14 mouse cellular contexts compared by ENCODE assay signal in genomic region chr10:127285644-127286043, GRCm38 (mm10). TPM values are rescaled to one million over a fixed set of nuclear protein-coding genes. Genes with fewer than 3 reads are reported as not detected.
A peak's percentile ranks its signal among the peaks of the same experiment; 100 is the strongest.
DNase-seq lines count a peak whose midpoint lies in the region; ATAC-seq and TF ChIP-seq lines count a peak whose summit lies in the region.
"Had no signal": no experiment of that assay in that cellular context is flagged by ENCODE, and none has a peak within 500 bp of the region (broad histone marks: within the 10 kb centered on the region; RNA-seq: fewer than 3 reads in every experiment).

No protein-coding gene starts in this region.

- H3K9ac ChIP-seq in heart, embryonic 13.5 days, result peak overlapping the region; percentile 95
- 0 out of 2 replicates have a peak overlapping the region, but pooled peaks have one; percentile 9 for H3K9ac ChIP-seq in hindbrain, postnatal 0 days (replicated peaks; ENCODE audit: low read length)

- H3K4me2 ChIP-seq in heart, embryonic 13.5 days, result peak overlapping the region; percentile 76; the same call in 1 of the 2 replicates
- no peak overlapping the region for H3K4me2 ChIP-seq in hindbrain, postnatal 0 days (ENCODE audit: low read depth, low read length)

- intact Hi-C loops in heart, postnatal 25 days (cut with DNase I), result loop anchor here (2.0 kb wide), 1 partner anchor 17 kb away; no protein-coding TSS in a partner anchor

- H3K4me1 ChIP-seq in heart, embryonic 13.5 days, result peaks cover 46% of the 10 kb centered on the region
- H3K4me1 ChIP-seq in E14TG2a.4 (replicated peaks; ENCODE audit: low read depth, low read length), result peaks cover 88% of the 10 kb centered on the region
- H3K4me1 ChIP-seq in hindbrain, postnatal 0 days (ENCODE audit: insufficient read depth, low read length), result peaks cover 22% of the 10 kb centered on the region

- WGBS in heart, embryonic 13.5 days, result 86% methylated on average over 13 of the region's 13 CpGs
- WGBS in hindbrain, postnatal 0 days, result 65% methylated on average over 12 of the region's 13 CpGs

- no peaks in the 10 kb centered on the region for H3K9me3 ChIP-seq in heart, embryonic 13.5 days
- no peaks in the 10 kb centered on the region for H3K9me3 ChIP-seq in E14TG2a.4 (ENCODE audit: low read length)
- no peaks in the 10 kb centered on the region for H3K9me3 ChIP-seq in hindbrain, postnatal 0 days (ENCODE audit: low read length)

- H3K27ac ChIP-seq in heart, embryonic 13.5 days (replicated peaks), result no peak overlapping the region
- peak overlapping the region; percentile 41; the same call in 1 of the 2 replicates for H3K27ac ChIP-seq in hindbrain, postnatal 0 days

- H3K36me3 ChIP-seq in heart, embryonic 13.5 days, result peaks cover 68% of the 10 kb centered on the region
- peaks cover 71% of the 10 kb centered on the region for H3K36me3 ChIP-seq in E14TG2a.4 (ENCODE audit: insufficient read depth, low read length)
- peaks cover 40% of the 10 kb centered on the region for H3K36me3 ChIP-seq in hindbrain, postnatal 0 days (ENCODE audit: insufficient read depth, low read length)

- TF ChIP-seq CTCF in E14TG2a.4 (conservative IDR thresholded peaks at IDR 0.05; ENCODE audit: low read length), result no peak
- TF ChIP-seq CTCF in hindbrain, postnatal 0 days (IDR thresholded peaks at IDR 0.05; ENCODE audit: low read depth), result no peak

- peak overlapping the region; percentile 2; the same call in 1 of the 2 replicates for H3K4me3 ChIP-seq in heart, embryonic 13.5 days
- H3K4me3 ChIP-seq in E14TG2a.4 (replicated peaks; ENCODE audit: low read length), result peak overlapping the region; percentile 35
- H3K4me3 ChIP-seq in hindbrain, postnatal 0 days (ENCODE audit: low read length), result no peak overlapping the region

- ATAC-seq in heart, embryonic 13.5 days (ENCODE audit: extremely low read depth, insufficient number of reproducible peaks, low FRiP score, low TSS enrichment), result no peak
- no peak for ATAC-seq in hindbrain, postnatal 0 days
- ATAC-seq: inflammation-experienced regulatory T-cells, adult 6 months had no signal

- no peaks in the 10 kb centered on the region for H3K27me3 ChIP-seq in heart, embryonic 13.5 days (replicated peaks)
- no peaks in the 10 kb centered on the region for H3K27me3 ChIP-seq in E14TG2a.4 (ENCODE audit: insufficient read depth, low read length)
- no peaks in the 10 kb centered on the region for H3K27me3 ChIP-seq in hindbrain, postnatal 0 days (ENCODE audit: insufficient read depth, low read length)

- DNase-seq in adrenal gland, adult (ENCODE audit: inconsistent age in 2 of 2, low spot score in 1 of 2), result peak; percentile 31 to 41
- no peak for DNase-seq in adrenal gland, adult 8-10 months
- DNase-seq in heart, postnatal 25 days (ENCODE audit: low spot score), result no peak
- no peak for DNase-seq in hindbrain, postnatal 0 days (ENCODE audit: low spot score)
- no peak for DNase-seq in ovary, postnatal 14 days (ENCODE audit: low spot score)
- DNase-seq in thymus, adult 18-20 months, result no peak
- DNase-seq: adrenal gland, postnatal 10 days; gastrocnemius, postnatal 14 days; layer of hippocampus, adult 9-11 months; spleen, adult 18-20 months; thymus, postnatal 36 days had no signal

RNA-seq across cellular contexts. Expression of gene Mbd6, which starts 3.2 kb away (rescaled TPM):
- 10 to 100 TPM; 43.1 to 84.1 (median 62.3) TPM for total RNA-seq in adrenal gland, adult 8-10 months (2022)
- 12.6 and 12.7 TPM in 2 replicates for polyA plus RNA-seq in heart, embryonic 13.5 days (2015; fragmentation: Nextera tagmentation; extraction: Ambion mirVana)
- total RNA-seq in heart, postnatal 25 days (2021), result 10 to 100 TPM; 20.9 to 21.4 TPM
- total RNA-seq in hindbrain, postnatal 0 days (2014; rRNA removed), result 8.1 and 11.2 TPM in 2 replicates
- polyA plus RNA-seq in hindbrain, postnatal 0 days (2015; fragmentation: Nextera tagmentation; extraction: Ambion mirVana), result 8.3 and 11.5 TPM in 2 replicates

RNA-seq across cellular contexts. Expression of gene Dctn2, which starts 19.5 kb away (rescaled TPM):
- total RNA-seq in adrenal gland, adult 8-10 months (2022), result 100 to 1,000 TPM; 175 to 202 (median 198) TPM
- polyA plus RNA-seq in heart, embryonic 13.5 days (2015; fragmentation: Nextera tagmentation; extraction: Ambion mirVana), result 133 and 136 TPM in 2 replicates
- 100 to 1,000 TPM; 136 to 142 TPM for total RNA-seq in heart, postnatal 25 days (2021)
- total RNA-seq in hindbrain, postnatal 0 days (2014; rRNA removed), result 314 and 348 TPM in 2 replicates
- 319 and 323 TPM in 2 replicates for polyA plus RNA-seq in hindbrain, postnatal 0 days (2015; fragmentation: Nextera tagmentation; extraction: Ambion mirVana)

RNA-seq across cellular contexts. Expression of gene Kif5a, which starts 22.5 kb away (rescaled TPM):
- 10 to 100 TPM in 3 of 4 experiments, 1 to 10 TPM in 1; 6.8 to 18.6 (median 14.5) TPM for total RNA-seq in adrenal gland, adult 8-10 months (2022)
- polyA plus RNA-seq in heart, embryonic 13.5 days (2015; fragmentation: Nextera tagmentation; extraction: Ambion mirVana), result 0.32 and 0.63 TPM in 2 replicates
- under 1 TPM; 0.45 to 0.49 TPM for total RNA-seq in heart, postnatal 25 days (2021)
- total RNA-seq in hindbrain, postnatal 0 days (2014; rRNA removed), result 231 and 249 TPM in 2 replicates
- polyA plus RNA-seq in hindbrain, postnatal 0 days (2015; fragmentation: Nextera tagmentation; extraction: Ambion mirVana), result 98.4 and 103 TPM in 2 replicates

RNA-seq across cellular contexts. Expression of gene Mars, which starts 25.9 kb away (rescaled TPM):
- total RNA-seq in adrenal gland, adult 8-10 months (2022), result 100 to 1,000 TPM in 1 of 4 experiments, 10 to 100 TPM in 3; 79.7 to 107 (median 92.0) TPM
- 84.0 and 86.4 TPM in 2 replicates for polyA plus RNA-seq in heart, embryonic 13.5 days (2015; fragmentation: Nextera tagmentation; extraction: Ambion mirVana)
- total RNA-seq in heart, postnatal 25 days (2021), result 10 to 100 TPM; 37.9 to 38.9 TPM
- 74.4 and 90.4 TPM in 2 replicates for total RNA-seq in hindbrain, postnatal 0 days (2014; rRNA removed)
- 104 TPM in 2 replicates for polyA plus RNA-seq in hindbrain, postnatal 0 days (2015; fragmentation: Nextera tagmentation; extraction: Ambion mirVana)

RNA-seq across cellular contexts. Expression of gene Arhgap9, which starts 36.1 kb away (rescaled TPM):
- 1 to 10 TPM; 2.2 to 5.0 (median 3.6) TPM for total RNA-seq in adrenal gland, adult 8-10 months (2022)
- polyA plus RNA-seq in heart, embryonic 13.5 days (2015; fragmentation: Nextera tagmentation; extraction: Ambion mirVana), result 1.7 and 1.9 TPM in 2 replicates
- 1 to 10 TPM; 3.0 to 3.4 TPM for total RNA-seq in heart, postnatal 25 days (2021)
- total RNA-seq in hindbrain, postnatal 0 days (2014; rRNA removed), result 1.0 and 1.5 TPM in 2 replicates
- 1.2 and 1.3 TPM in 2 replicates for polyA plus RNA-seq in hindbrain, postnatal 0 days (2015; fragmentation: Nextera tagmentation; extraction: Ambion mirVana)

Comparison
In these comparisons a context has a peak if more than half of its experiments do, and no peak if none do; other contexts are left out.
1. DNase-seq: peak in adrenal gland, adult (2 of 2); none in adrenal gland, adult 8-10 months (single experiment), heart, postnatal 25 days (single experiment), hindbrain, postnatal 0 days (single experiment), ovary, postnatal 14 days (single experiment) and thymus, adult 18-20 months (0 of 2).
2. RNA of gene Kif5a, which starts 22.5 kb away (total RNA-seq): 231 to 249 TPM in hindbrain, postnatal 0 days; 6.8 to 18.6 TPM in adrenal gland, adult 8-10 months and 0.45 to 0.49 TPM in heart, postnatal 25 days; every median in the first group is over 10 times any median in the second.